Mouse (Mus musculus) cerebellum, adult 11-12 months (tissue): ENCODE measurements around the gene Ddc.

Source experiments
- DNase-seq: peaks from one replicate; pipeline ENCODE4 v3.0.0; 2022

The Ddc gene

GRCm38 (mm10) chr11:11875230-11875629, 22.7 kb downstream of the Ddc start:
- DNase-seq = no peak

DNA sequence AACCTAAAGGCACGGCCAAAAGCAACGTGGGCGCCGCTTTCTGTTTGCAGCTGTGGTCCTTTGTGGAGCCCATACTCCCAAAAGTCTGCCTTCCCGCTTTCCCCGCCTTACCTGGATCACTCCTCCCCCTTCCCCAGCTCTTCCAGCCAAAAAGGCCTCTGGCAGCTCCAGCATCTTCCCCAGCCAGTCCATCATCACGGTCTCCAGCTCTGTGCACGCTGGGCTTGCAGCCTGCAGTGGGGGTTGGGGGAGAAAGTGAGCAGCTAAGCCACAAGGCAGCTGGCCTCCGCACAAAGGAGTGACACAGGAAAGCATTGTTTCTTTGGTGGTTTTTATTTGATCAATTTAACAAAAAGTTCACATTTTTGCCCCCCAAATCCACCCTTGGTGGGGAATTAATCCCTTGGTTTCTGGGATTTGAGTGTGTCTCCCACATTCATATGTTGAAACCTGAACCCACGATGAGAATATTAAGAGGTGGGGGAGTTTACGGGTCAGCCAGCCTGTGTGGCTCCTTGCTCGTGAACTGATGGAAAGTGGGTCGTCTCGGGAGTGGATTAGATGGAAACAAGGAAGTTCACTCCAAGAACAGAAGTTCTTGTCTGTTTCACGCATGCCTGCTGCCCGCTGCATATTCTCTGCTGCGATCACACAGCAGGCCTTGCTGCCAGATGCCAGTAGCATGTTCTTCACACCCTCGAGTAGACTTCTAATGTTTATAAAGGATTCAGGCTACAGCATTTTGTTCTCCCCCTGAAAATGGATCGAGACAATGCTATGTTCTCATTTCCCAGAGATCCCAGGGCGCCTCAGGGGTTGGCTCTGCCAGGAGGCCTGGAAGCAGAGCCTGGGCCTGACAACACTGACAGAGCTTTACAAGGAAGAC, 24.7 kb downstream of the Ddc start:
- DNase-seq = no peak

DNA sequence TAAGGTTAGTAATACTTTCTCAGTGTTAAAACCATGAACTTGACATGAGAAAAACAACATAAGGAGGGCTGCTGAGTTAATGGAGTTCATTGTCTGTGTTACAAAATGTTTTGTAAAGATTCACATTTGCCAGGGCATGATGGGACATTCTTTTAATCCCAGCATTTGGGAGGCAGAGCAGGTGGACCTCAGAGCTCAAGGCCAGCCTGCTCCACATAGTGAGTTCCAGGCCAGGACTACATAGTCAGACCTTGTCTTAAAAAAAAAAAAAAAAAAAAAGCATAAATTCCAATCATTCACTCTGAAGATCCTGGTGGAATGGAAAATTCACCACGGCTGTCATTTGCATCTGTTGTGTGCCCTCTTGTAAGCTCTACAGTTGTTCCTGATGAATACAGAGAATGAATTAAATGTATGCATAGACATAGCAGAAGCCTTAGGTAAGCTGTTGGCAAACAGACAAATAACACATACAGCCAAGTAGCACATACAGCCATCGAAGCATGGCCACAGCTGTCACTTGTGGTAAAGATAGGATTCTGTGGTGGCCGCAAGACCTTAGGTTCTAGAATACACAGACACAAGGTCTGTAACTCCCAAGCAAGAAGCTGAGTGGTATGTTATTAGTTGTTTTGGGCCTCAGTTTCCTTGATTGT, 25.7 kb downstream of the Ddc start:
- no peak for DNase-seq

- no peak for DNase-seq
Observed at GRCm38 (mm10) chr11:11871197-11871813, 26.6 kb downstream of the Ddc start.

DNA sequence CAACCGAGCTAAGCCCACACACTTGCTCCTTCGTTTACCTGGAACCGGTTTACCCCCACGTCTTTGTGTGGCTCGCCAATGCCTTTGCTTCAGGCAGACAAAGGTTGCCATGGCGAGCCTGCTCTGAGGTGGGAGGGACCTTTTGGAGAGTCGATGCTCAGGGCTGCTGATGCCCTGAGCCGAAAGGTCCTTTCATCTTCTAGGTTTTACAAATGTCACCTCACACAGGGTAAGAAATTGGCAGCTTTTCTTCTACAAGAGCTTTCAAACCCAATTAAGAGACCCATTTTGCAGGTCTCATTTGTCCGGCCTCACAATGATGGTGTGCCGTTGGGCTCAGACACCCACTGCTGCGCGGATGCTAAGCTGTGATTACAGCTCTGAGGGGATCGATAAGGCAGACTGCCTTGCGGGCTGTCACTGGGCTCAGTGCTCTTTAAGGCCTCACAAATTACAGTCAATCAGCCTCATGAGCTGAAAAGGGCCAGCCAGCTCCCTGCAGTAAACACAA, 29.9 kb downstream of the Ddc start:
- DNase-seq = no peak

DNA sequence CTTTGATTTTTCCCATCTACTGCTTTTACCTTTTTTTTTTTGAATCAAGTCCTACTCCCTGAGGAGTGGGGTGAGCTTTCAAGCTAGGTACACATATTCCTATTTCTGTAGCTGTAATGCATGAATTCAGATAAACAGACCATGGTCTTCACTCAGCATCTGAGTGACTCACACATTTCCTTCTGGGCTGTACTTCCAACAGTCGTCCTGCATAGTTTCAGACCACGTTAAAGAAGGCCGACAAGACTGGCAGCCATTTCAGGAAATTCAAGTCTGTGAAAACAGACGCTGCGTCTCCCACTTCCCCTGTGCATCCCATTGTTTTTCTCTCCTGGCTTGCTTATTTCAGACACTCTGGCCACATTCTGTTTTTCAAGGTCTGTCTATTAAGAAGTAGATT, 31.2 kb downstream of the Ddc start:
- no peak for DNase-seq

DNA sequence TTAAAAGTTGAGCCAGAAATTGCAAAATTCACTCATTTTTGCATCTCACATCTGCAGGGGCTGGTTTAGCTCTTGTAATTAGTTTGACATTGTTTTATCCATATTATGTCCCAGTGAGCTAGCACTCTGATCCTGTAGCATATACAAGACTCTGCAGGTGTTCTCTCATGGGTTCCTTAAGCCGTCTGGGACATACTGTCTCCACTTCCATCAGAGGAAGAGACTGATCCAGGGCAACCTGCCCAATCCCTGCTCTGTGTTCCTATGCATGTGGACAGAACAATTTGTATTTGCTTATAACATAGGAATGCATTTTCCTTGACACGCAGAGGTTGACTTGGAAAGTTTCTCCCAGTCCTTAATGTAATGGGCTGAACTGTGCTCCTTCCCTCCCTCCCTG, 32.8 kb downstream of the Ddc start:
- no peak for DNase-seq

DNA sequence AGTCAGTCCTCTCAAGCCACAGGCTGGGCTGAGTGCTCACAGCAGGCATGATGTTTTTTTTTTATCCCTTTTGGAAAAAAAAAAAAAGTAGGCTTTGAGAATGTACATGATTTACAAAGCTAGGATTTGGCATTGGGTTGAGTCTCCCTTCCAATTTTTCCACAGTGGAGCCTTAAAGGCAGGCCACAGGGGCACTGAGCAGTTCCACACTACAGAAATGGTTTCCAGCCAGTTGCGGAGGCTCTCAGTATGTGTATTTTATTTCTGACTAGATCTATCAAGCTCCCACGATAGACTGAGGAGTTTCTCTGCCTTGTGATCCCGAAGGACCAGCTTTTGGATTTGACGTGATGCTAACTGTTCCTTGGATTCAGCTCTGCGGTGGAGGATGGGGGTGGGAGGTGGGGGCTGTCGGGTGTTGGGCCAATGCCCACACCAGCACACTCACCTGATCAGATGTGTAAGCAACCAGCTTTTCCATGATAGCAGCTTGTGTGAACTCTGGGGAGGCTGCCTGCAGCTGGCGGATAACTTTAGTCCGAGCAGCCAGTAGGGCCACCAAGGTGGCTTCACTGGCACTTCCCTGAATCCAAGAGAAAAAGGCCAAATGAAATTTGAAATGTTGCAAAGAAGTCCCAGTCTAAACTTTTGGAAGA, 33.4 kb downstream of the Ddc start:
- DNase-seq = no peak

DNA sequence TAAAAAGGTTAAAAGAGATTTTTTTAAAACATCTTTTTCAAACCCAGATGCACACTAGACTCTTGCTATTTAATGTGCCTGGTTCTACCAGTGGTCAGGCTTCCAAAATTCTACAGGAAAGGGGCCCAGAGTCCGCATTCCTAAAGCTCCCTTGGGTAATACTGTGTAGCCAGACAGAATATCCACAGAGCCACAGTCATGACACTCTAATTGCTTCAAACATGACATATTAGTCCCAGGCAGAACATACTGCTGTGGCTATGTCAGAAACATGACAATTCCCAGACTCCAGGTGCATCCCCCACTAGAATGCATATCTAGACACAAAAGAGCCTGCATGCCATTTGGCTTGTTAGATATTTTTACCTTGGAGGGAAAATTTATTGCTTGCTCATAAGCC, 35.4 kb downstream of the Ddc start:
- DNase-seq = no peak

DNA sequence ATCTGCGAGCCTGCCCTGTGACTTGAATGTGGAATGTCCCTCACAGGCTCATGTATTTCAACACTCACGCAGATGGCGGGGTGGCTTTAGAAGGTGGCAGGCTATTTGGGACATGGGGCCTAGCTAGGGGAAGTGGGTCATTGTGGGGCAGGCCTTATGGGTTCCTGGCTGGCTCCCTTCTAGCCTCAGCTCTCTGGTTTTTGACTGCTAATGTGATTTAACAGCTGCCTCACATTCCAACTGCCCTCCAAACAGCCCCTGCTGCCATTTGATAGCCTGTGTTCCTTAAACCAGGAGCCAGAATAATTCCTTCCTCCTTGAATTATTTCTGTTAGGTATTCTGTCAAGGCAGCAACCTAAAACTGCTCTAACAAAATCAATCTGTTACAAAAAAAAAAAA, 41.0 kb downstream of the Ddc start:
- DNase-seq = no peak

DNA sequence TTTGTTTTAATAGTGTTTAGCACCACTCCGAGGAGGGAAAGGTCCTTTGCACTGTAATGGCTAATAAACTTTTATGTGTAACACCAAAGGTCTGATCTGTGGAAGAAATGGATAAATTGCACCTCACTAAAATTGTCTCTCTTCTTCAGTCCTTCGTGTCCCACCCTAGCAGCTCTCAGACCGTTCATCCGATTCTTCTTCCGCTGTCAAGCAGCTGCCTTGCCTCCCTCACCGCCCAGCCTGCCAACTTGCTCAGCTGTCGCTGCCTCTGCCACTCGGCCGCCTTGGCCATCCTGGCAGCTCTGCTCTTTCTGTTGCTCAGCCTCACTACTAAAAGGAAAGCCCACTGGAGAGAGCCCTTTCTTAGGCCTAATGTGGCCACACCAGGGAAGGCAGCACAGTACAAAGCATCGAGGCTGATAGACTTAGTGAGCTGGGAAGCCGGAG, 42.2 kb downstream of the Ddc start:
- DNase-seq = no peak

DNA sequence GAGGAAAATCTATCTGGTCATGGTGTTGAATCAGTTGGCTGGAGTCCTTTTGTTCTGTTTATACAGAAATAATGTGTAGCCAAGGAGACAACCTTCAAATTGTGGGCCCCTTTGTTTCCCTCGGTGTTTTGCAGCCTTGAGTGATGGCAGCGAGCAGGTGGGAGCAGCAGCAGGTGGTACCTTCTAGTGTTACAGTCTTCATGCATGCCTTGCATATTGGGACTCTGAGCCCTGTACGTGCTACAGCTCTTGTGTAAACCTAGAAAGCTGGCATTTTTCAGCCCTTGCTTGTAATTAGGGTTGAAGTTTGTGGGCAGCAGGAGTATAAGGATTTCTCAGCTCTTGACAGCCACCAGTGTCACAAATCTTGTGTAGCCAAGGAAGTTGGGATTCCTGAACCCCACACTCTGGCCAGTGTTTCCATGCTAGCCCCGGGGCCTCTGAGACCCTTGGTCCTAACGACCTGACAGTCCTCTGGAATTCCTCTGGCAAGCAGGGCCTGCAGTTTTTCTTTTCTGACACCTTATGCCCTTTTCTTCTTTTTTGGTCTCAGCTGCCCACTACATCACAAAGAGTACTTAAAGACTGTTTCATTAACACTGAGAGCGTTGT, 42.8 kb downstream of the Ddc start:
- DNase-seq = no peak

GRCm38 (mm10) chr11:11853731-11854461, 44.0 kb downstream of the Ddc start:
- no peak for DNase-seq

DNA sequence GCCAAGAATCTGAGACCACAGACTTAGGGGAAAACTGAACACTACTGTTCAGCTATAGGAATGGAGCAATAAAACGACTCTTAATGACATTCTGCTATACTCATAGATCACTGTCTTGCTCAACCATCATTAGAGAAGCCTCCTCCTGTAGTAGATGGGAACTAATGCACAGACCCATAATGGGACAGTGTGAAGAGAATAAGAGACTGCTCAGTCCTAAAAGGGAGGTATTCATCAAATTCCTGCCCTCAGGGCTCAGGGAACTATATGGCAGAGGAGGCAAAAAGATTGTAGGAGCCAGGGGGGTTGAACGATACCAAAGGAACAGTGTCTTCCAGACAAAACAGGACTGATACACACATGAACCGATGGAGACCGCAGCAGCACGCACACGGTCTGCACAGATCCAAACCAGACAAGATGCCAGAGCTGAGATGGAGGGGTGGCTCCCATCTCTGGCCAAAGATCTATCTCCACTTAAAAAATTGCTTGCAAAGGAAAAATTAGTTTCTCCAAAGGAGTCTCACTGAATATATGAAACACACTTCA, 45.9 kb downstream of the Ddc start:
- DNase-seq = no peak

DNA sequence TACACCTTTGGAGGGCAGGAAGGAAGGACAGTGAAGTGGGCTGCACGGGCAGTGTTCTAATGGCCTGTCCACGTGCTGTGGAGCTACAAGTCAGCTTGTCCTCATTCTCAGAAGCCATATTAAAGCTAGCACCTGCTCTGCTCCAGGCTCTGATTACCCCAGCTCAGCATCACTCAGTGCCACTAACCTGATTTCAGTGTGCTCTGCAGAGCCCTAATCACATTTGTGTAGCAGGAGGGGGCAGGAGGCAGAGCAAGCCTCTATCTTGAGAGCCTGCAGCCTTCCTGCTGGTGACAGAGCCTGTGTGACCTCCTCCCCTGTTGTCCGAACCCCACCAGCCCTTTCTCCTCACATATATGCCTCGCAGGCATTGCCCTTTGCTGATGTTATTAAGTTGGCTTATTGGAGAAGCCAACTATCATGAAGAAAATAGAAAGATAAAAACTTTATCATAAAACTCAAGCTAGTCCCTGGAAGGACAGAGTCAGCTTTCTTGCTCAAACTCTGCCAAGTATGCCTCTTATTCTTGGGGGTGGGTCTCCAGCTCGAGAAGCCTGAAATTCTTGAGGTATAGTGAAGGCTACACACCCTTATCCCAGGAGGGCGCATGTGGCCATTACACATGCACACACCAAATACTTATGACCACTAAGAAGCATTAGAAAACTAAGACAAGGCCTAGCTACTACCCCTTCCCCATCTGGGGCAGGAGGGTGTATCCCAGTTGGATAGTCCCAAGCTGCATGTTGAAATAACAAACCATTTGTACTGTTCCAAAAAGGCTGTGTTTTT, 47.3 kb downstream of the Ddc start:
- peak; percentile 36 for DNase-seq

- DNase-seq = no peak
Observed at GRCm38 (mm10) chr11:11849513-11850311, 48.2 kb downstream of the Ddc start.

DNA sequence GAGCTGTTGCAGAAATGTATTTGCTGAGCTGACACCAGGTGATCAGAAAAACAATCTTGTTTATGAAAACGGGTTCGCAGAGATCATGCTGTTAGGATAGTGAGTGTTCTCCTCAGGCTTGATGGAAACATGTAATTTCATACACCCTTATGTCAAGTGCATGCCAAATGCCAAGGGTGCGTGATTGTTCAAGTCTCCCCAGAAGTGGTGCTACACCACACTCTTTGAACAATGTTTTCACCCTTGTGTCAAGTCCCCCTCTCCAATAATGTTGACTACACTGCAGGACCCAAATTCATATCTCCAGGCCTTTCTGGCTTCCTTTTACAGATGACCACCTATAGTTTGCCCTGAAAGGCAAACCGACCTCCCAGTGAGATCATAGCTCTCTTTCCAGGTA, 49.5 kb downstream of the Ddc start:
- no peak for DNase-seq

DNA sequence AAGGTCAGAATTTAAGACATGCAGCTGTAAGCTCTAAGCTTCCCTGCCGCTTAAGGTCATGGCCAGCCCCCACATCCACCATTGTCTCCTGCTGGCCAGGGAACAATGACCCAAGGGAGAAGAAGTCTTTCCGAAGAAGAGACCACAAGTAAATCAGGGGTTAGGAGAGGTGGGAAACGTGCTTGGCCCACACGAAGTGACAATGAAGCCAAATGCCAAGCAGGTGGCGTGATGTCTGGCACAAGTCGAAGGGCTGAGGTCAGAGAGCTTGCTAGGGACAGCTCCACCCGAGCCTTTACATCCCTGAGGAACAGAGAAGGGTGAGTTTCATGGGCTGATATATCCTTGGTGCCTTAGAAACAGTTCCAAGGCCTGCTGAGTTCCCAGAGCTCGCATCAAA, 52.9 kb downstream of the Ddc start:
- no peak for DNase-seq

DNA sequence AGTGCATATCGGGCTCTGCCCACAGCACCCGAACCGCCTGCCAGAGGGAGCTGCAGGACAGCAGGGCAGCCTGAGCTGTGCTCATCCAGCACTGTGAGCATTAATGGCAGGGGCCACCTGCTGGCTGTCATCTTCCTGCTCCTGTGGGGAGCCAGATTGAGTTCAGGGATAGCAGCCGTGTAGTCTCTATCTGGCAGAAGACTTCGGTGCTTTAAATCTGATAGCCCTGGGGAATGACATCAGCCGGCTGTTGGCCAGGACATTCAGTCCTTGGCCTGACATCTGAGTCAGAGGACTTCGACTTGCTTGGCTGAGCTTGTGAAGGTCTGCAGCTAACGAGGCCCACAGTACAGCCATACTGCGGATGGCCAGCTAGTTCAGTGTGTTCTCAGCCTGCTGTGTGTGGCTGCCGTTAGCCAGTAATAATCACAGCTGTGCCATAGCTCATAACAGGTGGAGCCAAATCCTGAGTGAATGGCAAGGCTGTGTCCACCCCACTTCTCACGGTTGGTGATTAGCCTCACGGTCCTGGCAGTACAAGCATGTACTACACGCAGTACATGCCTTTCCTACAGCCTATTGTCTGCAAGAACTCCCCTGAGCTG, 53.5 kb downstream of the Ddc start:
- peak; percentile 70 for DNase-seq

- no peak for DNase-seq
Observed at GRCm38 (mm10) chr11:11841590-11841989, 56.4 kb downstream of the Ddc start.
